Mouse (Mus musculus) myocyte (in vitro differentiated cells): ENCODE measurements around the gene Cd27. TPM values are rescaled to one million over a fixed set of nuclear protein-coding genes. Genes with fewer than 3 reads are reported as not detected.
"Not testable (repeated sequence)": the region's sequence is repeated elsewhere in the genome, so short reads cannot be mapped to it uniquely, and the experiment has no call there.

Experiments
- H3K27me3 ChIP-seq: one replicate; pipeline ENCODE4 v1.6.1; 2011; ENCODE audit not compliant: control insufficient read depth, insufficient read depth, insufficient read length
- H3K36me3 ChIP-seq: one replicate; pipeline ENCODE4 v1.6.1; 2011; ENCODE audit not compliant: control insufficient read depth, insufficient read depth
- H3K4me2 ChIP-seq: one replicate; pipeline ENCODE4 v1.6.1; 2011; ENCODE audit warnings: low read depth, control low read depth
- H3K4me3 ChIP-seq: one replicate; pipeline ENCODE4 v1.5.1; 2011; ENCODE audit warnings: mild to moderate bottlenecking, control low read depth, moderate library complexity
- H3K79me2 ChIP-seq: one replicate; pipeline ENCODE4 v1.6.1; 2011; ENCODE audit not compliant: control insufficient read depth, insufficient read depth
- H3ac ChIP-seq: one replicate; pipeline ENCODE4 v1.6.1; 2011; ENCODE audit not compliant: control insufficient read depth, insufficient read length
- CEBPB ChIP-seq: IDR thresholded peaks from 2 replicates; pipeline ENCODE4 v1.6.1; 2011; ENCODE audit warnings: mild to moderate bottlenecking, moderate library complexity; ENCODE audit not compliant: poor library complexity, insufficient read depth, severe bottlenecking
- E2F4 ChIP-seq: IDR thresholded peaks from one replicate; pipeline ENCODE4 v1.6.1; 2011; ENCODE audit warnings: mild to moderate bottlenecking, control low read depth, moderate library complexity; ENCODE audit not compliant: insufficient read depth
- MAX ChIP-seq: IDR thresholded peaks from one replicate; pipeline ENCODE4 v1.6.1; 2011; ENCODE audit warnings: low read depth, mild to moderate bottlenecking, control low read depth
- MYOD1 ChIP-seq, 3 experiments: IDR thresholded peaks; one replicate each; pipeline ENCODE4 v1.6.1; 2011; ENCODE audit warnings: control low read depth in 2 of 3, low read depth in 2 of 3, mild to moderate bottlenecking in 2 of 3, moderate library complexity in 1 of 3; ENCODE audit not compliant: insufficient read length in 2 of 3, control insufficient read depth in 1 of 3
- MYOG ChIP-seq, 3 experiments: IDR thresholded peaks; one replicate each; pipeline ENCODE4 v1.6.1; 2011; ENCODE audit warnings: control low read depth in 2 of 3, low read depth in 2 of 3, mild to moderate bottlenecking in 2 of 3; ENCODE audit not compliant: insufficient read length in 2 of 3, control insufficient read depth in 1 of 3, insufficient read depth in 1 of 3
- POLR2A ChIP-seq: IDR thresholded peaks from one replicate; pipeline ENCODE4 v1.6.1; 2011; ENCODE audit warnings: low read depth, mild to moderate bottlenecking, control low read depth, moderate library complexity; ENCODE audit not compliant: insufficient read length
- POLR2AphosphoS2 ChIP-seq: IDR thresholded peaks from one replicate; pipeline ENCODE4 v1.6.1; 2011; ENCODE audit warnings: low read depth, control low read depth; ENCODE audit not compliant: insufficient read length
- REST ChIP-seq: IDR thresholded peaks from one replicate; pipeline ENCODE4 v1.6.1; 2011; ENCODE audit warnings: mild to moderate bottlenecking, control low read depth, moderate library complexity; ENCODE audit not compliant: insufficient read depth, insufficient read length
- SRF ChIP-seq: IDR thresholded peaks from one replicate; pipeline ENCODE4 v1.6.1; 2011; ENCODE audit warnings: low read depth; ENCODE audit not compliant: control insufficient read depth, insufficient read length
- TCF12 ChIP-seq: IDR thresholded peaks from one replicate; pipeline ENCODE4 v1.6.1; 2011; ENCODE audit warnings: mild to moderate bottlenecking, control low read depth; ENCODE audit not compliant: poor library complexity, insufficient read depth, severe bottlenecking
- TCF3 ChIP-seq: IDR thresholded peaks from one replicate; pipeline ENCODE4 v1.6.1; 2011; ENCODE audit warnings: low read depth, control low read depth; ENCODE audit not compliant: insufficient read length
- USF1 ChIP-seq: IDR thresholded peaks from one replicate; pipeline ENCODE4 v1.6.1; 2011; ENCODE audit warnings: low read depth, mild to moderate bottlenecking, control low read depth, moderate library complexity
- polyA plus RNA-seq: library from polyadenylated mRNA; unstranded; fragments of >200 nt; fragmentation: generic; extraction: Trizol; gene quantifications from one replicate; pipeline ENCODE4 v1.2.1, GENCODE M21; 2012; ENCODE audit warnings: missing spikeins

Cd27 gene
- 1.5 TPM for polyA plus RNA-seq

- TF ChIP-seq MAX (no peak), TCF3 (no peak), MYOD1 (IDR thresholded peaks at IDR 0.05; ENCODE audit: control insufficient read depth in 1 of 3, insufficient read length in 2 of 3, low read depth in 2 of 3) (no peak), POLR2A (no peak), CEBPB (no peak), POLR2AphosphoS2 (no peak)
- H3K4me3 ChIP-seq = no peak within 1 kb of the TSS
- no peak within 1 kb of the TSS for H3K4me2 ChIP-seq
- H3K36me3 ChIP-seq = no peaks in the 10 kb centered on the region
- H3K79me2 ChIP-seq = no peaks in the 10 kb centered on the region
- H3ac ChIP-seq = no peak within 1 kb of the TSS
- no peaks in the 10 kb centered on the region for H3K27me3 ChIP-seq
These were observed at the start of gene Cd27 for GRCm38 (mm10) chr6:125236782-125237181. Gene Cd27 (minus strand): TSS chr6:125237010.

GRCm38 (mm10) chr6:125285890-125286289, 49.1 kb upstream of the Cd27 start, which contains the start of gene Tuba3a:
Gene Tuba3a (minus strand): TSS chr6:125286042.
- Histone ChIP-seq H3K79me2 (no peaks in the 10 kb centered on the region), H3ac (no peak within 1 kb of the TSS), H3K27me3 (no peaks in the 10 kb centered on the region), H3K4me2 (no peak within 1 kb of the TSS), H3K36me3 (no peaks in the 10 kb centered on the region), H3K4me3 (no peak within 1 kb of the TSS)
- TF ChIP-seq E2F4 (no peak), POLR2A (no peak), SRF (no peak), MAX (no peak), MYOD1 (IDR thresholded peaks at IDR 0.05; ENCODE audit: control insufficient read depth in 1 of 3, insufficient read length in 2 of 3, low read depth in 2 of 3) (no peak), USF1 (no peak)

GRCm38 (mm10) chr6:125284751-125285150, 47.9 kb upstream of the Cd27 start:
- no peak overlapping the region for H3ac ChIP-seq
- H3K4me2 ChIP-seq = no peak overlapping the region
- no peaks in the 10 kb centered on the region for H3K36me3 ChIP-seq
- TF ChIP-seq MYOD1 (IDR thresholded peaks at IDR 0.05; ENCODE audit: control insufficient read depth in 1 of 3, insufficient read length in 2 of 3, low read depth in 2 of 3) (no peak), USF1 (no peak), POLR2A (no peak), TCF12 (no peak), MYOG (IDR thresholded peaks at IDR 0.05; ENCODE audit: control insufficient read depth in 1 of 3, insufficient read depth in 1 of 3, insufficient read length in 2 of 3, low read depth in 2 of 3) (no peak)
- H3K27me3 ChIP-seq = no peaks in the 10 kb centered on the region
- H3K79me2 ChIP-seq = no peaks in the 10 kb centered on the region
- H3K4me3 ChIP-seq = no peak overlapping the region

GRCm38 (mm10) chr6:125284250-125284649, 47.4 kb upstream of the Cd27 start:
- TF ChIP-seq POLR2A = no peak
- no peak for TF ChIP-seq MYOG (IDR thresholded peaks at IDR 0.05; ENCODE audit: control insufficient read depth in 1 of 3, insufficient read depth in 1 of 3, insufficient read length in 2 of 3, low read depth in 2 of 3)
- TF ChIP-seq USF1 = no peak
- no peak for TF ChIP-seq REST
- no peak for TF ChIP-seq MYOD1 (IDR thresholded peaks at IDR 0.05; ENCODE audit: control insufficient read depth in 1 of 3, insufficient read length in 2 of 3, low read depth in 2 of 3)
- no peak for TF ChIP-seq E2F4
- TF ChIP-seq MAX = no peak
- TF ChIP-seq SRF = no peak
- no peak for TF ChIP-seq TCF3
- TF ChIP-seq POLR2AphosphoS2 = no peak
- TF ChIP-seq TCF12 = no peak
- no peaks in the 10 kb centered on the region for H3K36me3 ChIP-seq
- no peaks in the 10 kb centered on the region for H3K27me3 ChIP-seq
- H3K4me2 ChIP-seq = no peak overlapping the region
- H3K4me3 ChIP-seq = no peak overlapping the region
- H3K79me2 ChIP-seq = no peaks in the 10 kb centered on the region
- H3ac ChIP-seq = no peak overlapping the region

- H3K27me3 ChIP-seq, H3K79me2 ChIP-seq, H3K36me3 ChIP-seq, H3ac ChIP-seq, H3K4me3 ChIP-seq, H3K4me2 ChIP-seq: not testable (repeated sequence)
These were observed 45.9 kb upstream of the Cd27 start for GRCm38 (mm10) chr6:125282721-125283120.

GRCm38 (mm10) chr6:125279729-125280128, 42.9 kb upstream of the Cd27 start:
- Histone ChIP-seq H3K79me2 (no peaks in the 10 kb centered on the region), H3K4me3 (no peak overlapping the region), H3K27me3 (no peaks in the 10 kb centered on the region), H3K36me3 (no peaks in the 10 kb centered on the region), H3ac (no peak overlapping the region), H3K4me2 (no peak overlapping the region)
- TF ChIP-seq MYOG (IDR thresholded peaks at IDR 0.05; ENCODE audit: control insufficient read depth in 1 of 3, insufficient read depth in 1 of 3, insufficient read length in 2 of 3, low read depth in 2 of 3) = no peak
- no peak for TF ChIP-seq REST
- no peak for TF ChIP-seq SRF
- no peak for TF ChIP-seq MAX
- TF ChIP-seq USF1 = no peak
- no peak for TF ChIP-seq POLR2AphosphoS2
- no peak for TF ChIP-seq CEBPB
- TF ChIP-seq TCF12 = no peak
- TF ChIP-seq TCF3 = no peak
- no peak for TF ChIP-seq MYOD1 (IDR thresholded peaks at IDR 0.05; ENCODE audit: control insufficient read depth in 1 of 3, insufficient read length in 2 of 3, low read depth in 2 of 3)
- TF ChIP-seq E2F4 = no peak
- TF ChIP-seq POLR2A = no peak
